Mouse (Mus musculus): ENCODE measurements around the gene Spp1. TPM values are rescaled to one million over a fixed set of nuclear protein-coding genes. Genes with fewer than 3 reads are reported as not detected.

Gene Spp1
- total and polyA plus RNA-seq, 2 experiments: 16.7 to 39.8 TPM

- Histone ChIP-seq H3K9ac (ENCODE audit: low read depth, low read length) (no peak overlapping the region), H3K36me3 (ENCODE audit: control insufficient read depth, insufficient read depth, low read length) (no peaks in the 10 kb centered on the region), H3K27ac (replicated peaks; ENCODE audit: insufficient read depth, low read depth, low read length) (no peak overlapping the region), H3K4me1 (ENCODE audit: control insufficient read depth, insufficient read depth, low read length) (peaks cover 6% of the 10 kb centered on the region), H3K27me3 (ENCODE audit: control insufficient read depth, insufficient read depth, low read length) (no peaks in the 10 kb centered on the region), H3K4me3 (ENCODE audit: insufficient read depth, low read depth, low read length) (no peak overlapping the region), H3K79me2 (ENCODE audit: control insufficient read depth, insufficient read depth, low read length) (no peaks in the 10 kb centered on the region)
- peak; percentile 33 for DNase-seq (ENCODE audit: extremely low read depth, low read depth, low spot score)
- 67% methylated on average over 1 of the region's 1 CpGs for WGBS
- TF ChIP-seq CTCF (IDR thresholded peaks at IDR 0.05; ENCODE audit: low read depth, low read length) (no peak), POLR2A (IDR thresholded peaks at IDR 0.05; ENCODE audit: extremely low read depth, insufficient read depth, low read length) (no peak)
Observed at GRCm38 (mm10) chr5:104398001-104398400, 36.9 kb upstream of the Spp1 start.

GRCm38 (mm10) chr5:104399291-104399950 lies 35.5 kb upstream of the Spp1 start:
- WGBS: 28% methylated on average over 9 of the region's 9 CpGs
- Histone ChIP-seq H3K79me2 (ENCODE audit: control insufficient read depth, insufficient read depth, low read length) (no peaks in the 10 kb centered on the region), H3K27ac (replicated peaks; ENCODE audit: insufficient read depth, low read depth, low read length) (peak overlapping the region; percentile 49), H3K9ac (ENCODE audit: low read depth, low read length) (peak overlapping the region; percentile 38; the same call in 1 of the 2 replicates), H3K36me3 (ENCODE audit: control insufficient read depth, insufficient read depth, low read length) (no peaks in the 10 kb centered on the region), H3K4me3 (ENCODE audit: insufficient read depth, low read depth, low read length) (no peak overlapping the region), H3K27me3 (ENCODE audit: control insufficient read depth, insufficient read depth, low read length) (no peaks in the 10 kb centered on the region), H3K4me1 (ENCODE audit: control insufficient read depth, insufficient read depth, low read length) (peaks cover 8% of the 10 kb centered on the region)
- TF ChIP-seq CTCF (IDR thresholded peaks at IDR 0.05; ENCODE audit: low read depth, low read length) (no peak), POLR2A (IDR thresholded peaks at IDR 0.05; ENCODE audit: extremely low read depth, insufficient read depth, low read length) (no peak)
- DNase-seq (ENCODE audit: extremely low read depth, low read depth, low spot score): peak; percentile 93

GRCm38 (mm10) chr5:104399970-104400369 lies 34.9 kb upstream of the Spp1 start:
- no peak overlapping the region for H3K4me3 ChIP-seq (ENCODE audit: insufficient read depth, low read depth, low read length)
- TF ChIP-seq POLR2A (IDR thresholded peaks at IDR 0.05; ENCODE audit: extremely low read depth, insufficient read depth, low read length) (no peak), CTCF (IDR thresholded peaks at IDR 0.05; ENCODE audit: low read depth, low read length) (no peak)
- H3K79me2 ChIP-seq (ENCODE audit: control insufficient read depth, insufficient read depth, low read length): no peaks in the 10 kb centered on the region
- WGBS: 54% methylated on average over 1 of the region's 1 CpGs
- H3K36me3 ChIP-seq (ENCODE audit: control insufficient read depth, insufficient read depth, low read length): no peaks in the 10 kb centered on the region
- no peak for DNase-seq (ENCODE audit: extremely low read depth, low read depth, low spot score)
- peaks cover 8% of the 10 kb centered on the region for H3K4me1 ChIP-seq (ENCODE audit: control insufficient read depth, insufficient read depth, low read length)
- no peak overlapping the region for H3K9ac ChIP-seq (ENCODE audit: low read depth, low read length)
- no peaks in the 10 kb centered on the region for H3K27me3 ChIP-seq (ENCODE audit: control insufficient read depth, insufficient read depth, low read length)
- H3K27ac ChIP-seq (replicated peaks; ENCODE audit: insufficient read depth, low read depth, low read length): no peak overlapping the region

GRCm38 (mm10) chr5:104402651-104403050 lies 32.3 kb upstream of the Spp1 start:
- Histone ChIP-seq H3K36me3 (ENCODE audit: control insufficient read depth, insufficient read depth, low read length) (no peaks in the 10 kb centered on the region), H3K9ac (ENCODE audit: low read depth, low read length) (no peak overlapping the region), H3K4me1 (ENCODE audit: control insufficient read depth, insufficient read depth, low read length) (peaks cover 8% of the 10 kb centered on the region), H3K79me2 (ENCODE audit: control insufficient read depth, insufficient read depth, low read length) (no peaks in the 10 kb centered on the region), H3K27ac (replicated peaks; ENCODE audit: insufficient read depth, low read depth, low read length) (no peak overlapping the region), H3K4me3 (ENCODE audit: insufficient read depth, low read depth, low read length) (no peak overlapping the region), H3K27me3 (ENCODE audit: control insufficient read depth, insufficient read depth, low read length) (no peaks in the 10 kb centered on the region)
- TF ChIP-seq POLR2A (IDR thresholded peaks at IDR 0.05; ENCODE audit: extremely low read depth, insufficient read depth, low read length) (no peak), CTCF (IDR thresholded peaks at IDR 0.05; ENCODE audit: low read depth, low read length) (no peak)
- WGBS: 74% methylated on average over 3 of the region's 3 CpGs
- DNase-seq (ENCODE audit: extremely low read depth, low read depth, low spot score): peak; percentile 41

GRCm38 (mm10) chr5:104403351-104403750 lies 31.6 kb upstream of the Spp1 start:
- 61% methylated on average over 3 of the region's 3 CpGs for WGBS
- TF ChIP-seq CTCF (IDR thresholded peaks at IDR 0.05; ENCODE audit: low read depth, low read length) (no peak), POLR2A (IDR thresholded peaks at IDR 0.05; ENCODE audit: extremely low read depth, insufficient read depth, low read length) (no peak)
- no peak for DNase-seq (ENCODE audit: extremely low read depth, low read depth, low spot score)
- Histone ChIP-seq H3K27ac (replicated peaks; ENCODE audit: insufficient read depth, low read depth, low read length) (0 out of 2 replicates have a peak overlapping the region, but pooled peaks have one; percentile 12), H3K9ac (ENCODE audit: low read depth, low read length) (no peak overlapping the region), H3K27me3 (ENCODE audit: control insufficient read depth, insufficient read depth, low read length) (no peaks in the 10 kb centered on the region), H3K4me3 (ENCODE audit: insufficient read depth, low read depth, low read length) (no peak overlapping the region), H3K4me1 (ENCODE audit: control insufficient read depth, insufficient read depth, low read length) (peaks cover 6% of the 10 kb centered on the region), H3K79me2 (ENCODE audit: control insufficient read depth, insufficient read depth, low read length) (no peaks in the 10 kb centered on the region), H3K36me3 (ENCODE audit: control insufficient read depth, insufficient read depth, low read length) (no peaks in the 10 kb centered on the region)

GRCm38 (mm10) chr5:104404551-104404950 lies 30.4 kb upstream of the Spp1 start:
- Histone ChIP-seq H3K4me3 (ENCODE audit: insufficient read depth, low read depth, low read length) (no peak overlapping the region), H3K36me3 (ENCODE audit: control insufficient read depth, insufficient read depth, low read length) (no peaks in the 10 kb centered on the region), H3K4me1 (ENCODE audit: control insufficient read depth, insufficient read depth, low read length) (peaks cover 4% of the 10 kb centered on the region), H3K9ac (ENCODE audit: low read depth, low read length) (no peak overlapping the region), H3K27ac (replicated peaks; ENCODE audit: insufficient read depth, low read depth, low read length) (no peak overlapping the region), H3K27me3 (ENCODE audit: control insufficient read depth, insufficient read depth, low read length) (no peaks in the 10 kb centered on the region), H3K79me2 (ENCODE audit: control insufficient read depth, insufficient read depth, low read length) (no peaks in the 10 kb centered on the region)
- TF ChIP-seq CTCF (IDR thresholded peaks at IDR 0.05; ENCODE audit: low read depth, low read length) (no peak), POLR2A (IDR thresholded peaks at IDR 0.05; ENCODE audit: extremely low read depth, insufficient read depth, low read length) (no peak)
- DNase-seq (ENCODE audit: extremely low read depth, low read depth, low spot score): no peak
- 87% methylated on average over 7 of the region's 7 CpGs for WGBS

All from liver, adult 2 months (tissue).